Mouse (Mus musculus): ENCODE measurements around the gene Dop1b.

- no peak for TF ChIP-seq CTCF (IDR thresholded peaks at IDR 0.05; ENCODE audit: low read depth, low read length)
- no peak for TF ChIP-seq POLR2A (IDR thresholded peaks at IDR 0.05; ENCODE audit: extremely low read depth, insufficient read depth, low read length)
These were observed 27.3 kb upstream of the Dop1b start for GRCm38 (mm10) chr16:93684441-93684840.
